Mouse (Mus musculus) v-Abl transformed pro-B cells (cell line): ENCODE data around the gene Krtap4-13.
"Not testable (repeated sequence)": the region's sequence is repeated elsewhere in the genome, so short reads cannot be mapped to it uniquely, and the experiment has no call there.

Experiments
- in situ Hi-C, 2 experiments: fragments of 400-800 bp; cut with MboI; formaldehyde crosslinking; loops; one replicate each; pipeline ENCODE4 v1.15.1; 2025; ENCODE audit not compliant: unreplicated experiment in 2 of 2

The Krtap4-13 gene

GRCm38 (mm10) chr11:99809792-99810191 lies at the start of gene Krtap4-13:
Gene Krtap4-13 (minus strand): TSS chr11:99809892.
- in situ Hi-C loops = not testable (repeated sequence)

GRCm38 (mm10) chr11:99858761-99859160 lies 49.1 kb upstream of the Krtap4-13 start:
- in situ Hi-C loops = no loop called here

GRCm38 (mm10) chr11:99857617-99858016 lies 47.9 kb upstream of the Krtap4-13 start, which contains the start of gene Gm11568:
Gene Gm11568 (plus strand): TSS chr11:99857917.
- in situ Hi-C loops = no loop called here

GRCm38 (mm10) chr11:99854121-99854520 lies 44.4 kb upstream of the Krtap4-13 start:
- in situ Hi-C loops = no loop called here

- in situ Hi-C loops = no loop called here
These were observed 41.8 kb upstream of the Krtap4-13 start, which contains the start of gene Krtap4-16 for GRCm38 (mm10) chr11:99851508-99851907. Gene Krtap4-16 (minus strand): TSS chr11:99851608.

GRCm38 (mm10) chr11:99846746-99847145 lies 37.1 kb upstream of the Krtap4-13 start:
- in situ Hi-C loops = no loop called here

- in situ Hi-C loops = no loop called here
These were observed 32.5 kb upstream of the Krtap4-13 start for GRCm38 (mm10) chr11:99842185-99842584.

- in situ Hi-C loops = no loop called here
These were observed 28.3 kb upstream of the Krtap4-13 start, which contains the start of gene 2300003K06Rik for GRCm38 (mm10) chr11:99837966-99838365. Gene 2300003K06Rik (minus strand): TSS chr11:99838066.

GRCm38 (mm10) chr11:99815566-99815965 lies 5.9 kb upstream of the Krtap4-13 start, which contains the start of gene Gm11564:
Gene Gm11564 (minus strand): TSS chr11:99815666.
- in situ Hi-C loops = not testable (repeated sequence)

GRCm38 (mm10) chr11:99804346-99804745 lies 5.3 kb downstream of the Krtap4-13 start, which contains the start of gene Gm11554:
Gene Gm11554 (minus strand): TSS chr11:99804446.
- in situ Hi-C loops = not testable (repeated sequence)

- in situ Hi-C loops = not testable (repeated sequence)
These were observed 10.9 kb downstream of the Krtap4-13 start, which contains the start of gene Gm11569 for GRCm38 (mm10) chr11:99798832-99799231. Gene Gm11569 (minus strand): TSS chr11:99798932.

GRCm38 (mm10) chr11:99793367-99793766 lies 16.3 kb downstream of the Krtap4-13 start, which contains the start of gene Gm11596:
Gene Gm11596 (minus strand): TSS chr11:99793467.
- in situ Hi-C loops = no loop called here

GRCm38 (mm10) chr11:99784900-99785299 lies 24.8 kb downstream of the Krtap4-13 start, which contains the start of gene Krtap4-9:
Gene Krtap4-9 (plus strand): TSS chr11:99785200.
- in situ Hi-C loops = not testable (repeated sequence)

- in situ Hi-C loops = no loop called here
These were observed 29.1 kb downstream of the Krtap4-13 start, which contains the start of gene Krtap4-8 for GRCm38 (mm10) chr11:99780604-99781003. Gene Krtap4-8 (minus strand): TSS chr11:99780704.

- in situ Hi-C loops = no loop called here
These were observed 31.3 kb downstream of the Krtap4-13 start for GRCm38 (mm10) chr11:99778401-99778800.

- in situ Hi-C loops = not testable (repeated sequence)
These were observed 36.9 kb downstream of the Krtap4-13 start, which contains the start of gene Gm11595 for GRCm38 (mm10) chr11:99772813-99773212. Gene Gm11595 (minus strand): TSS chr11:99772913.

GRCm38 (mm10) chr11:99768410-99768809 lies 41.3 kb downstream of the Krtap4-13 start:
- in situ Hi-C loops = no loop called here
